Mouse (Mus musculus) heart, postnatal 0 days (tissue): ENCODE measurements at regions not wholly inside any gene's neighbourhood (a gene's known extent, or its start where the extent isn't known, plus 50 kb on each side); places are given as distances from the start of the nearest gene placed in this dataset.

Source experiments
- CTCF ChIP-seq: IDR thresholded peaks from 2 replicates; pipeline ENCODE4 v1.5.1; 2016; ENCODE audit warnings: antibody characterized with exemption, control low read depth, low read depth
- EP300 ChIP-seq: IDR thresholded peaks from 2 replicates; pipeline ENCODE4 v1.6.1; 2016; ENCODE audit warnings: antibody characterized with exemption, low read depth

GRCm38 (mm10) chr2:133669821-133670220 lies 117.9 kb downstream of the Bmp2 start:
- TF ChIP-seq EP300 (no peak), CTCF (no peak)
